Mouse (Mus musculus): ENCODE results near the gene Lrrc74a.

- no peak for TF ChIP-seq CTCF (conservative IDR thresholded peaks at IDR 0.05 in 1 of 2, IDR thresholded peaks at IDR 0.05 in 1 of 2; ENCODE audit: low read depth in 2 of 2, low read length in 2 of 2)
- no peak for TF ChIP-seq RCOR1 (conservative IDR thresholded peaks at IDR 0.05; ENCODE audit: low read depth, low read length)
- TF ChIP-seq TCF12 (IDR thresholded peaks at IDR 0.05; ENCODE audit: low read depth, low read length): no peak
- TF ChIP-seq POLR2A (IDR thresholded peaks at IDR 0.05; ENCODE audit: low read depth, low read length): no peak
- TF ChIP-seq MAX (IDR thresholded peaks at IDR 0.05; ENCODE audit: low read length): no peak
- no peak for TF ChIP-seq USF2 (conservative IDR thresholded peaks at IDR 0.05; ENCODE audit: low read depth, low read length)
- no peak for TF ChIP-seq UBTF (IDR thresholded peaks at IDR 0.05; ENCODE audit: low read depth, low read length)
- no peak for TF ChIP-seq MAFK (IDR thresholded peaks at IDR 0.05; ENCODE audit: insufficient replicate concordance, low read length)
- TF ChIP-seq JUND (conservative IDR thresholded peaks at IDR 0.05; ENCODE audit: low read depth, low read length): no peak
- no peak for TF ChIP-seq ZKSCAN1 (IDR thresholded peaks at IDR 0.05; ENCODE audit: borderline replicate concordance, low read depth, low read length)
- TF ChIP-seq MYC (IDR thresholded peaks at IDR 0.05; ENCODE audit: low read depth, low read length): no peak
- no peak for TF ChIP-seq ZMIZ1 (IDR thresholded peaks at IDR 0.05; ENCODE audit: low read depth, low read length)
- TF ChIP-seq EP300 (IDR thresholded peaks at IDR 0.05; ENCODE audit: low read length): no peak
Observed at GRCm38 (mm10) chr12:86687971-86688573, 46.1 kb upstream of the Lrrc74a start.

Data from CH12.LX (cell line).